Mouse (Mus musculus) forebrain, embryonic 10.5 days (tissue): Measurements from ENCODE around the gene Lrp5. TPM values are rescaled to one million over a fixed set of nuclear protein-coding genes. Genes with fewer than 3 reads are reported as not detected.

Experiments
- DNase-seq: peaks from one replicate; pipeline ENCODE4 v3.0.0-alpha.2; 2017; ENCODE audit warnings: low spot score; ENCODE audit errors: extremely low spot score
- H3K27ac ChIP-seq: fragments of 300-500 bp; sonication (generic); 2 replicates; pipeline ENCODE4 v1.5.1; 2016; ENCODE audit warnings: mild to moderate bottlenecking
- H3K27me3 ChIP-seq: fragments of 300-500 bp; sonication (generic); 2 replicates; pipeline ENCODE4 v1.6.1; 2016; ENCODE audit warnings: mild to moderate bottlenecking; ENCODE audit not compliant: poor library complexity, severe bottlenecking
- H3K36me3 ChIP-seq: fragments of 300-500 bp; sonication (generic); replicated peaks from 2 replicates; pipeline ENCODE4 v1.6.1; 2016; ENCODE audit warnings: mild to moderate bottlenecking, moderate library complexity
- H3K4me1 ChIP-seq: fragments of 300-500 bp; sonication (generic); 2 replicates; pipeline ENCODE4 v1.6.1; 2016
- H3K4me3 ChIP-seq: fragments of 300-500 bp; sonication (generic); 2 replicates; pipeline ENCODE4 v1.5.1; 2016; ENCODE audit warnings: mild to moderate bottlenecking, moderate library complexity
- H3K9me3 ChIP-seq: fragments of 300-500 bp; sonication (generic); 2 replicates; pipeline ENCODE4 v1.6.1; 2016; ENCODE audit warnings: mild to moderate bottlenecking, moderate library complexity
- WGBS: fragments of 180-500 bp; shearing (Covaris S2); methylation state at CpG from one replicate; pipeline ENCODE4 v1.1.7; 2016; 5-methylcytosine and 5-hydroxymethylcytosine counted together
- polyA plus RNA-seq: library from polyadenylated mRNA; unstranded; fragments of >200 nt; fragmentation: Nextera tagmentation; extraction: Ambion mirVana; gene quantifications from 2 replicates; pipeline ENCODE4 v1.2.1, GENCODE M21; 2016

Lrp5 gene
- polyA plus RNA-seq, 1 experiment from 2014 or later: 3.6 TPM

DNA sequence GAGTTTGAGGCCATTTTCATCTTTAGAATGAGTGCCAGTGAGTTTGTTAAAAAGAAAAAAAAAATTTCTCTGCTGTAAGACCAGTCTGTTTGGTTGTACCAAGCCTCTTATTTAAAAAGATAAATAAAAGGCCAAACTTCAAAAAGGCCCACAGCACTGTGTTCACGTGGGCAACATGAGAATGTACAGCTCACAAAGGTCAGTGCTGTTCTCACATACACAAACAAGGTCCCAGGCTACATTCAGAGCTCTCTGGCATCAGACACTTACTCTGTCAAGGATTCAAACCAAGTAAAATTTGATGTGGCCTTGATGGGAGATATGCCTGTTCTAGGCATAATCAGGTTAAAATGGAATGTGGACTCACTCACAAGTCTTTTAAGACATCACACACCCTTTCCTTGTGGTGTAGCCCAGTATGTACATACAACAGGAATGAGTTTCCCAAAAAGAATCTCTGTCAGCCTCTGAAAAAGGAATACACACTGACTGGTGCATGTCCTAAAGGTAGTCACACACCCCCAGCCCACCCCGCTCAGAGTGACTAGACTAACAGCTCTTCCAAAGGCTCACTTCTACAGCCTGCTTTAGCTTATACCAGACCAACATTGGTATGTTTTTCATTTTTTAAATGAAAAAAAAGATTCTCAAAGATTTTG, 130.1 kb downstream of the Lrp5 start:
- 92% methylated on average over 2 of the region's 2 CpGs for WGBS
- H3K27ac ChIP-seq: no peak overlapping the region
- peaks cover 35% of the 10 kb centered on the region for H3K9me3 ChIP-seq
- DNase-seq: no peak
- H3K4me1 ChIP-seq: no peaks in the 10 kb centered on the region
- H3K36me3 ChIP-seq: peaks cover 39% of the 10 kb centered on the region
- H3K4me3 ChIP-seq: no peak overlapping the region
- no peaks in the 10 kb centered on the region for H3K27me3 ChIP-seq

DNA sequence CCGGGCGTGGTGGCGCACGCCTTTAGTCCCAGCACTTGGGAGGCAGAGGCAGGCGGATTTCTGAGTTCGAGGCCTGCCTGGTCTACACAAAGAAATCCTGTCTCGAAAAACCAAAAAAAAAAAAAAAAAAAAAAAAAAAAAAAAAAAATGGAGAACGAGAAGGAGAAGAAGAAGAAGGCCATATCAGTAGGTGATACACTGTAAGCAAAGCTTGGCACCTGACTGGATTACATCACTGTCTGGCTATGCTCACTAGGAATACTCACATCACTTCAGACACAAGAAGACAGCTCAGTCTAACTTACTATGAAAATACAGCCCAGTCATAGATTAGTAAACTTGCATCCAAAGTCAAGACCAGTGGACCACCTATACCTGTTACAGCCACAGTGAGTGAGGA, 131.6 kb downstream of the Lrp5 start:
- no peak for DNase-seq
- H3K4me1 ChIP-seq: no peaks in the 10 kb centered on the region
- no peak overlapping the region for H3K4me3 ChIP-seq
- peaks cover 20% of the 10 kb centered on the region for H3K9me3 ChIP-seq
- H3K36me3 ChIP-seq: peaks cover 24% of the 10 kb centered on the region
- no peaks in the 10 kb centered on the region for H3K27me3 ChIP-seq
- H3K27ac ChIP-seq: no peak overlapping the region
- WGBS: 90% methylated on average over 8 of the region's 8 CpGs

DNA sequence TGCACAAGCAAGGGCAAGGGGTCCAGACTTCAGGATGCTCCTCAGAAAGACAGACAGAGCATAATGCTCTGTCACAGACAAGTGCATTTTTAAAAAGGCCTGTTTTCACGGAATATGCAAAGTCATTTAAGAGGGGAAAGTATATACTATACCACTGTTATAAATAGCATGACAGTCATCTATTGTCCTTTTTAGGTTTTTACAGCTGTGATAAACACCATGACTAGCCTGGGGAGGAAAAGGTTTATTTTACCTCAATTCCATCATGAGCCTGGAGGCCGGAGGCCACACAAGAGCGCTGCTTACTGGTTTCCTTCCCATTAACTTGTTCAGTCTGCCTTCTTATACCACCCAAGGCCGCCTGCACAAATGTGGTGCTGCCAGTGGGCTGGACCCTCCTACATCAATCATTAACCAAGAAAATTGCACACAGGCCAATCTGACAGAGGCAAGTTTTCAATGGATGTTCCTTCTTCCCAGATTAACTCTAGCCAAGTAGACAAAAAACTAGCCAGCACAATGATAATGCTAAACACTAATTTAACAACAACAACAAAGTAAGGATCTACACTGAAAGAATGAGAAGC, 134.7 kb downstream of the Lrp5 start:
- Histone ChIP-seq H3K27me3 (no peaks in the 10 kb centered on the region), H3K4me1 (no peaks in the 10 kb centered on the region), H3K36me3 (peaks cover 27% of the 10 kb centered on the region), H3K4me3 (no peak overlapping the region), H3K27ac (no peak overlapping the region), H3K9me3 (peaks cover 7% of the 10 kb centered on the region; the same call in 1 of the 2 replicates)
- 86% methylated on average over 4 of the region's 4 CpGs for WGBS
- DNase-seq: no peak

DNA sequence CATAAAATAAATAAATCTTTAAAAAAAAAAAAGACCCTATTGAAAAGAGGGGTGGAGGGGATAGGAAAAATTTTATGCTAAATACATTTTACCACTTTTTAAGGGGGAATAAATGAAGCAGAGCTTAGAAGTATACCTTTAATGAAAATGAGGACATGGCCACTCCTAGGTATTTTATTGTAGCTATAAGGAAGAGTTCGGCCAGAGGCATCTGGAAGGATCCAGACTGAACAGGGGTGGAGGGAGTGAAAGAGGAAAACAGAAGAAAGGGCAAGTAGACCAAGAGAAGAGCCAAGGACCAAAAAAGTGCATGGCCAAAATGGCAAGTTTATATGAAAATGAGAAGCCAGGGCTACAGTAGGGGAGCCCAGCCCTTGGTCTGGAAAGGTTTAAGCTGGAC, 136.3 kb downstream of the Lrp5 start:
- DNase-seq: no peak
- no peaks in the 10 kb centered on the region for H3K27me3 ChIP-seq
- 96% methylated on average over 1 of the region's 1 CpGs for WGBS
- H3K4me1 ChIP-seq: no peaks in the 10 kb centered on the region
- H3K9me3 ChIP-seq: peaks cover 3% of the 10 kb centered on the region; the same call in 1 of the 2 replicates
- H3K36me3 ChIP-seq: peaks cover 26% of the 10 kb centered on the region
- H3K4me3 ChIP-seq: no peak overlapping the region
- no peak overlapping the region for H3K27ac ChIP-seq

DNA sequence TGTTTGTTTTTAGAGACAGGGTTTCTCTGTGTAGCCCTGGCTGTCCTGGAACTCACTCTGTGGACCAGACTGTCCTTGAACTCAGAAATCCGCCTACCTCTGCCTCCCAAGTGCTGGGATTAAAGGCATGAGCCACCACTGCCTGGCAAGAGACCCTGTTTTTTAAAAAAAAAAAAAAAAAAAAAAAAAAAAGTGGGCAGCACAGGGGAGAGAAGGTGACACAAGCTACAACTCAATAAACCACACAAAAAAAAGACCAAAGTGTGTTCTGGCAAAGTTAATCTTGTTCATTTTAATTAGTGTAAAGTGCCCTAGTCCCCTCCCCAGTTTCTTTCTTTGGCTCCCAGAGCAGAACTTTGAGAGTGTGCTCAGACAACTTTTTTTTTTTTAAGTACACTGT, 137.1 kb downstream of the Lrp5 start:
- Histone ChIP-seq H3K4me3 (no peak overlapping the region), H3K36me3 (peaks cover 26% of the 10 kb centered on the region), H3K4me1 (no peaks in the 10 kb centered on the region), H3K27me3 (no peaks in the 10 kb centered on the region), H3K9me3 (no peaks in the 10 kb centered on the region), H3K27ac (no peak overlapping the region)
- 96% methylated on average over 1 of the region's 1 CpGs for WGBS
- DNase-seq: no peak

DNA sequence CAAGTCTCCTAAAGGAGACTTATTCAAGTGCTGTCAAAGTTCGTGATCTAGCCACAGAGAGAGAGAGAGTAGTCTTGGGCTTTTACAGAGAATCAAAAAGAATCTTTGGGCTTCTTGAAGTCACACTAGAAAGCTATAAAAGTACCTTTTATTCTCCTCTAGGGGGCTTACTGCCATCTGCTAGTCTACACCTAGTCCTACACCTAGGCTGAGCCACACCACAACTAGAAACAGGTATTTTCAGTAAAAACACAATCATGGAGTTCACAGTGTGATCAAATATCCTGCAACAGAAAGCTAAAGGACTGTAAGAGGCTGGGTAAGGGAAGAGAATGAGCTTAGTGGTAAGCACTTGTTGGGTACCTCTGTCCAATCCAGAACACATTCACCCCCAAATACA, 138.1 kb downstream of the Lrp5 start:
- H3K9me3 ChIP-seq: no peaks in the 10 kb centered on the region
- H3K36me3 ChIP-seq: peaks cover 33% of the 10 kb centered on the region
- no peak for DNase-seq
- no peak overlapping the region for H3K27ac ChIP-seq
- 96% methylated on average over 1 of the region's 1 CpGs for WGBS
- no peaks in the 10 kb centered on the region for H3K27me3 ChIP-seq
- no peaks in the 10 kb centered on the region for H3K4me1 ChIP-seq
- no peak overlapping the region for H3K4me3 ChIP-seq

DNA sequence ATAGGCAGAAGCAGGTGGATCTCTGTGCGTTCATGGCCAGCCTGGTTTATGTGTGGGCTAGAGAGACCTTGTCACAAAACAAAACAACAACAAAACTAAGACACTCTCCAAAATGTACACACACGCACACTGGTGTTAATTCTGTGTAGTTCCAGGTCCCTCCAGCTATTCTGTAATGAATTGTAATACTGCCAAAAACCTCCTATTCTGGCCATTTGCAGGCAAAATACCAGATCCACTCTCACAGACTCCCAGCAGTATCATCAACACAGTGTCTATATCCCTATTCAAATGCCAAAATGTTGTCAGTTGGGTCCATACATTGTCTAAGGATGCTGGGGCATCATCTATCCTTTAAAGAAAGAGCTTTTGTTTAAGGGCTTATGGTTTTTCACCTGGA, 141.4 kb downstream of the Lrp5 start:
- Histone ChIP-seq H3K4me1 (no peaks in the 10 kb centered on the region), H3K36me3 (peaks cover 64% of the 10 kb centered on the region), H3K27ac (no peak overlapping the region), H3K9me3 (no peaks in the 10 kb centered on the region), H3K27me3 (no peaks in the 10 kb centered on the region), H3K4me3 (no peak overlapping the region)
- WGBS: 87% methylated on average over 2 of the region's 2 CpGs
- no peak for DNase-seq

DNA sequence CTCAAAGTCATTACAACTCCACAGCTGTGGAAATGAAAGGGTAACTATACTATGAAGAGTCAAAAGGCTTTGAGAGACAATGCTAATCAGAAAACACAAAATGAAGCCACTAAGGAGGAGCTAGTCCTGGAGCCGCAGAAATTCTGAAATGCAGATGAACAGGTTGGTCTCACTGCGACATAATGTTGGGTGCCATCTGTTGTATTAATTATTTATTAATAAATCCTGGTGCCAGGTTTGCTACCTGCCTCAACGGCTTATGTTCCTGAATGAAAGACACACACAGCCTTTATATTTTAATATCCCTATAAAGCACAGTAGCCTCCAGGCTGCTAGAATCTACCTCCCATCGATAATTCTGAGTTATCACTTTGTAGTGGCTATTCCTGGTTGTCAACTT, 143.8 kb downstream of the Lrp5 start:
- peaks cover 75% of the 10 kb centered on the region for H3K36me3 ChIP-seq
- no peaks in the 10 kb centered on the region for H3K27me3 ChIP-seq
- H3K4me3 ChIP-seq: no peak overlapping the region
- H3K9me3 ChIP-seq: no peaks in the 10 kb centered on the region
- no peak overlapping the region for H3K27ac ChIP-seq
- WGBS: 96% methylated on average over 4 of the region's 4 CpGs
- no peak for DNase-seq
- no peaks in the 10 kb centered on the region for H3K4me1 ChIP-seq

DNA sequence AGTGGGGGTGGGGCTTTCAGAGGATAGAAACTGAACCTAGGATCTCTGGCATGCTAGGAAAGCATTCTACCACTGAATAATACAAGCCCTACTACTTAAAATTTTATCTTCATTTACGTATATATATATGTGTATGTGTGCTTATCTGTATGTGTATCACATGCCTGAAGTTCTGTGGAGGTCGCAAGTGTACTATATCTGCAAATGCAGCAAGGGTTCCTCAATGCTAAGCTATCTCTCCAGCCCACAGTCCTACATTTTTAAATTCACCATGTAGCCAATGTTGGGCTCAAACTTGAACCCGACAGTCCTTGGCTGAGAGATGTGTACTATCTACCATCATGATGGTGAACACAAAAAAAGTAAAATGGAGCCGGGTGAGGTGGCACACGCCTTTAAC, 145.4 kb downstream of the Lrp5 start:
- Histone ChIP-seq H3K36me3 (peaks cover 72% of the 10 kb centered on the region), H3K4me3 (no peak overlapping the region), H3K4me1 (no peaks in the 10 kb centered on the region), H3K27ac (no peak overlapping the region), H3K27me3 (no peaks in the 10 kb centered on the region), H3K9me3 (no peaks in the 10 kb centered on the region)
- 95% methylated on average over 5 of the region's 5 CpGs for WGBS
- DNase-seq: no peak

DNA sequence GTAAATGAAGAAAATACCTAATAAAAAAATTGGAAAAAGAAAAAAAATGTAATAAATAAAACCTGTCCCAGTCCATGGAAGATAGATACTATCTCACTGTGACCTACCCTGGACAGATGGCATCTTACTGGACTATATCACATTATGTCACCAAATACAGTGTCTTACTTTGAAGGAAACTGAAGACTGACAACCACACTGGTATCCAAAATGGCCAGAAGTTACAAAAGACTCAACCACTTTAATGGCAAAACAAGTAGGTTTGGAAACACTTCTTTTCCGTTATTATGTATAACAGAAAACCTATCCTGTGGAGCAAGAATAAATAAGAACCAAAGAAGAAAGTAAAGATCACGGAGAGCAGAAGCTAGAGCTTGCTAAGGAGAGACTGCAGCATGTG, 146.1 kb downstream of the Lrp5 start:
- WGBS: 99% methylated on average over 2 of the region's 2 CpGs
- DNase-seq: no peak

DNA sequence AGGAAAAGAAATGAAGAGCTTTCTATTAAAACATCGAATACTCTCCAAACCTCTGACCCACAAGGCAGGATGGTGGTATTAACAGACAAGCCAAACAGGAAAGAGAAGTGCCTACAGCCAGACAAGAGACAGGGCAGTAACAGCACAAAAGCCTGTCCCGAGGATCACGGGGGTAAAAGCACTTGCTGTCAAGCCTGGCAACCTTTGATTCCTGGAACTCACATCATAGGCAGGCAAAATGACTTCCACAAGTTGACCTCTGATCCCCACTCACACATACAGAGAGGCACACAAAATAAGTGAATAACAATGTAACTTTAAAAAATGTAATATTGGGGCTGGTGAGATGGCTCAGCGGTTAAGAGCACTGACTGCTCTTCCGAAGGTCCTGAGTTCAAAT, 146.9 kb downstream of the Lrp5 start:
- H3K4me3 ChIP-seq: no peak overlapping the region

More for the DNA sequence above, 146.1 kb downstream of the Lrp5 start:
- Histone ChIP-seq H3K9me3 (no peaks in the 10 kb centered on the region), H3K4me3 (no peak overlapping the region), H3K27me3 (no peaks in the 10 kb centered on the region), H3K27ac (no peak overlapping the region), H3K36me3 (peaks cover 75% of the 10 kb centered on the region), H3K4me1 (no peaks in the 10 kb centered on the region)

DNA sequence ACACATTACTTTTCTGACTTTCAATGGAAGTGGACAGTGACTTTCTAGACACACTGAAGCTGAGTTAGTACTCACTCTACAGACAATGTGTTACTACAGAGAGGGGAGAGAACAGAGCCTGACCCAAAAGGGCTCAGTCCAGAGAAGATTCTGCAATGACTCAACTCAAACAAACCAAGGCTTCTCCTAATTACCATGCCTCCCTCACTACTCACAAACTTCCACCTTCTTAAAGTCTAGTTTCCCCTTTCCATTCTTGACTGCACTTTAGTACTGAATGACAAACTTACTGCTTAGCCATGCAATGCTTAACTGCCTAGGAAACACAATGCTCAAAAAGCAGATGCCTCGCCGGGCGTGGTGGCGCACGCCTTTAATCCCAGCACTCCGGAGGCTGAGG, 148.7 kb downstream of the Lrp5 start:
- Histone ChIP-seq H3K9me3 (peaks cover 3% of the 10 kb centered on the region; the same call in 1 of the 2 replicates), H3K27ac (no peak overlapping the region), H3K27me3 (no peaks in the 10 kb centered on the region), H3K4me1 (no peaks in the 10 kb centered on the region), H3K36me3 (peaks cover 83% of the 10 kb centered on the region), H3K4me3 (no peak overlapping the region)
- no peak for DNase-seq
- WGBS: 99% methylated on average over 6 of the region's 6 CpGs

More for the DNA sequence above, 146.9 kb downstream of the Lrp5 start:
- H3K4me1 ChIP-seq: no peaks in the 10 kb centered on the region
- no peaks in the 10 kb centered on the region for H3K27me3 ChIP-seq
- no peak for DNase-seq
- peaks cover 79% of the 10 kb centered on the region for H3K36me3 ChIP-seq
- H3K9me3 ChIP-seq: no peaks in the 10 kb centered on the region
- WGBS: 90% methylated on average over 5 of the region's 5 CpGs
- H3K27ac ChIP-seq: no peak overlapping the region

DNA sequence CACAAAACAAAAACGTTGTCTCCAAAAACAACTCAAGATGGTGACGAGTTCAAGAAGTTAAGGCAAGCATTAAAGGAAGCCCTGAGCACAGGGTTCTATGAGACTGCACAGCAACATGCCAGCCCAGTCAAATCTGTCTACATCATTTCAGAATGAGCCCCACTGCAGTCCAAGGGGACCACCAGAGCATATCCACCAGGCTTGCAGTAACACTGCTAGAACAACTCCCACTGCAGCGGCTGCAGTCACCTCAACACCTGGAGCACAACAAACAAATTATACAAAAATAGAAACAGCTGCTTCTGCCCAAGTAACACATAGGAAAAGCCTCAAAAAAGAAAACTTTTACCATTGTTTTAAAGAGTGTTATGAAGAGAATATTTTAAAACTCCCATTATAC, 151.4 kb downstream of the Lrp5 start:
- WGBS: 89% methylated on average over 3 of the region's 3 CpGs
- Histone ChIP-seq H3K27me3 (no peaks in the 10 kb centered on the region), H3K4me3 (no peak overlapping the region), H3K27ac (no peak overlapping the region), H3K4me1 (no peaks in the 10 kb centered on the region), H3K9me3 (peaks cover 3% of the 10 kb centered on the region; the same call in 1 of the 2 replicates), H3K36me3 (peaks cover 59% of the 10 kb centered on the region)
- DNase-seq: no peak
